Mouse (Mus musculus) forebrain, embryonic 13.5 days (tissue): ENCODE measurements at regions not wholly inside any gene's neighbourhood (a gene's known extent, or its start where the extent isn't known, plus 50 kb on each side); places are given as distances from the start of the nearest gene placed in this dataset.
A peak's percentile ranks its signal among the peaks of the same experiment; 100 is the strongest.

Source experiments
- ATAC-seq: fragments of 200-750 bp; cut with Nextera tagmentation; 2 replicates; pipeline ENCODE4 v1.8.0; 2017
- H3K27ac ChIP-seq: fragments of 300-500 bp; sonication (generic); 2 replicates; pipeline ENCODE4 v1.5.1; 2015; ENCODE audit warnings: inconsistent platforms, mild to moderate bottlenecking, moderate library complexity
- H3K27me3 ChIP-seq: fragments of 300-500 bp; sonication (generic); 2 replicates; pipeline ENCODE4 v1.6.1; 2015; ENCODE audit warnings: mild to moderate bottlenecking, inconsistent platforms
- H3K36me3 ChIP-seq: fragments of 300-500 bp; sonication (generic); 2 replicates; pipeline ENCODE4 v1.6.1; 2015; ENCODE audit warnings: mild to moderate bottlenecking, inconsistent platforms; ENCODE audit not compliant: poor library complexity, severe bottlenecking
- H3K4me1 ChIP-seq: fragments of 300-500 bp; sonication (generic); 2 replicates; pipeline ENCODE4 v1.6.1; 2015; ENCODE audit warnings: inconsistent platforms
- H3K4me2 ChIP-seq: fragments of 300-500 bp; sonication (generic); 2 replicates; pipeline ENCODE4 v1.6.1; 2015; ENCODE audit warnings: inconsistent platforms, mild to moderate bottlenecking, moderate library complexity
- H3K4me3 ChIP-seq: fragments of 300-500 bp; sonication (generic); 2 replicates; pipeline ENCODE4 v1.5.1; 2015; ENCODE audit warnings: mild to moderate bottlenecking, inconsistent platforms
- H3K9ac ChIP-seq: fragments of 300-500 bp; sonication (generic); 2 replicates; pipeline ENCODE4 v1.6.1; 2015; ENCODE audit warnings: mild to moderate bottlenecking, inconsistent platforms
- H3K9me3 ChIP-seq: fragments of 300-500 bp; sonication (generic); replicated peaks from 2 replicates; pipeline ENCODE4 v1.6.1; 2016; ENCODE audit warnings: inconsistent platforms
- WGBS: fragments of 180-500 bp; shearing (Covaris S2); methylation state at CpG from one replicate; pipeline ENCODE4 v1.1.7; 2015; 5-methylcytosine and 5-hydroxymethylcytosine counted together

- Histone ChIP-seq H3K9ac (no peak overlapping the region), H3K27ac (no peak overlapping the region), H3K4me2 (no peak overlapping the region), H3K36me3 (no peaks in the 10 kb centered on the region), H3K4me1 (no peaks in the 10 kb centered on the region), H3K27me3 (no peaks in the 10 kb centered on the region), H3K4me3 (no peak overlapping the region), H3K9me3 (no peaks in the 10 kb centered on the region)
- no peak for ATAC-seq
Observed at GRCm38 (mm10) chr4:40400089-40400488, 71.9 kb upstream of the Tmem215 start.

- Histone ChIP-seq H3K9me3 (no peaks in the 10 kb centered on the region), H3K27ac (no peak overlapping the region), H3K4me1 (no peaks in the 10 kb centered on the region), H3K4me3 (no peak overlapping the region), H3K27me3 (no peaks in the 10 kb centered on the region), H3K4me2 (no peak overlapping the region), H3K9ac (no peak overlapping the region), H3K36me3 (no peaks in the 10 kb centered on the region)
- WGBS, result 89% methylated on average over 1 of the region's 1 CpGs
- ATAC-seq, result no peak
Observed at GRCm38 (mm10) chr4:40390183-40390582, 81.8 kb upstream of the Tmem215 start.

- WGBS, result 57% methylated on average over 9 of the region's 9 CpGs
- no peak; the same call in 1 of the 2 replicates for ATAC-seq
- Histone ChIP-seq H3K4me1 (no peaks in the 10 kb centered on the region), H3K4me2 (no peak overlapping the region), H3K36me3 (no peaks in the 10 kb centered on the region), H3K9ac (no peak overlapping the region), H3K9me3 (no peaks in the 10 kb centered on the region), H3K27ac (no peak overlapping the region), H3K4me3 (no peak overlapping the region), H3K27me3 (no peaks in the 10 kb centered on the region)
Observed at GRCm38 (mm10) chr4:40385284-40385683, 86.7 kb upstream of the Tmem215 start.

- H3K27ac ChIP-seq, result no peak overlapping the region
- no peak overlapping the region for H3K4me2 ChIP-seq
- no peaks in the 10 kb centered on the region for H3K9me3 ChIP-seq
- H3K27me3 ChIP-seq, result no peaks in the 10 kb centered on the region
- H3K4me3 ChIP-seq, result no peak overlapping the region
- ATAC-seq, result no peak
- 84% methylated on average over 3 of the region's 3 CpGs for WGBS
- no peaks in the 10 kb centered on the region for H3K36me3 ChIP-seq
- H3K4me1 ChIP-seq, result no peaks in the 10 kb centered on the region
- no peak overlapping the region for H3K9ac ChIP-seq
Observed at GRCm38 (mm10) chr4:40384704-40385103, 87.3 kb upstream of the Tmem215 start.

- ATAC-seq, result no peak
- Histone ChIP-seq H3K9me3 (no peaks in the 10 kb centered on the region), H3K27ac (no peak overlapping the region), H3K4me1 (0 out of 2 replicates have a peak, but pooled peaks cover 6% of the 10 kb centered on the region), H3K4me3 (no peak overlapping the region), H3K27me3 (no peaks in the 10 kb centered on the region), H3K36me3 (no peaks in the 10 kb centered on the region), H3K4me2 (no peak overlapping the region), H3K9ac (no peak overlapping the region)
- 85% methylated on average over 8 of the region's 8 CpGs for WGBS
Observed at GRCm38 (mm10) chr4:40380309-40380708, 91.7 kb upstream of the Tmem215 start.

GRCm38 (mm10) chr4:40375439-40376154 is 96.4 kb upstream of the Ndufb6 start:
- H3K27ac ChIP-seq, result no peak overlapping the region
- peak; percentile 87 for ATAC-seq
- H3K4me1 ChIP-seq, result 0 out of 2 replicates have a peak, but pooled peaks cover 11% of the 10 kb centered on the region
- H3K9me3 ChIP-seq, result no peaks in the 10 kb centered on the region
- H3K27me3 ChIP-seq, result no peaks in the 10 kb centered on the region
- H3K9ac ChIP-seq, result no peak overlapping the region
- H3K4me2 ChIP-seq, result no peak overlapping the region
- no peak overlapping the region for H3K4me3 ChIP-seq
- 48% methylated on average over 9 of the region's 9 CpGs for WGBS
- H3K36me3 ChIP-seq, result no peaks in the 10 kb centered on the region

- no peak for ATAC-seq
- H3K36me3 ChIP-seq, result no peaks in the 10 kb centered on the region
- H3K9ac ChIP-seq, result no peak overlapping the region
- H3K9me3 ChIP-seq, result no peaks in the 10 kb centered on the region
- no peak overlapping the region for H3K27ac ChIP-seq
- no peaks in the 10 kb centered on the region for H3K27me3 ChIP-seq
- H3K4me2 ChIP-seq, result no peak overlapping the region
- H3K4me1 ChIP-seq, result 0 out of 2 replicates have a peak, but pooled peaks cover 11% of the 10 kb centered on the region
- H3K4me3 ChIP-seq, result no peak overlapping the region
- 95% methylated on average over 2 of the region's 2 CpGs for WGBS
Observed at GRCm38 (mm10) chr4:40374213-40374612, 95.0 kb upstream of the Ndufb6 start.

GRCm38 (mm10) chr4:40364329-40364728 is 85.1 kb upstream of the Ndufb6 start:
- H3K4me2 ChIP-seq, result no peak overlapping the region
- H3K27me3 ChIP-seq, result no peaks in the 10 kb centered on the region
- no peak overlapping the region for H3K4me3 ChIP-seq
- no peaks in the 10 kb centered on the region for H3K9me3 ChIP-seq
- no peaks in the 10 kb centered on the region for H3K36me3 ChIP-seq
- 0 out of 2 replicates have a peak, but pooled peaks cover 4% of the 10 kb centered on the region for H3K4me1 ChIP-seq
- no peak overlapping the region for H3K9ac ChIP-seq
- no peak overlapping the region for H3K27ac ChIP-seq
- ATAC-seq, result no peak
- WGBS, result 83% methylated on average over 3 of the region's 3 CpGs

- H3K4me1 ChIP-seq, result 0 out of 2 replicates have a peak, but pooled peaks cover 7% of the 10 kb centered on the region
- ATAC-seq, result peak; percentile 77; the same call in 1 of the 2 replicates
Observed at GRCm38 (mm10) chr4:40359307-40359706, 80.1 kb upstream of the Ndufb6 start.

GRCm38 (mm10) chr4:40357088-40357853 is 78.0 kb upstream of the Ndufb6 start:
- Histone ChIP-seq H3K27ac (no peak overlapping the region), H3K27me3 (no peaks in the 10 kb centered on the region), H3K4me2 (no peak overlapping the region), H3K4me3 (no peak overlapping the region), H3K9me3 (no peaks in the 10 kb centered on the region), H3K36me3 (no peaks in the 10 kb centered on the region), H3K9ac (no peak overlapping the region), H3K4me1 (0 out of 2 replicates have a peak, but pooled peaks cover 7% of the 10 kb centered on the region)
- WGBS, result 63% methylated on average over 7 of the region's 7 CpGs
- no peak for ATAC-seq

More at GRCm38 (mm10) chr4:40359307-40359706, 80.1 kb upstream of the Ndufb6 start:
- Histone ChIP-seq H3K9me3 (no peaks in the 10 kb centered on the region), H3K27ac (no peak overlapping the region), H3K4me2 (no peak overlapping the region), H3K4me3 (no peak overlapping the region), H3K27me3 (no peaks in the 10 kb centered on the region), H3K36me3 (no peaks in the 10 kb centered on the region), H3K9ac (no peak overlapping the region)
- 51% methylated on average over 3 of the region's 3 CpGs for WGBS

GRCm38 (mm10) chr4:40355791-40356450 is 76.7 kb upstream of the Ndufb6 start:
- Histone ChIP-seq H3K4me1 (0 out of 2 replicates have a peak, but pooled peaks cover 7% of the 10 kb centered on the region), H3K36me3 (no peaks in the 10 kb centered on the region), H3K27ac (no peak overlapping the region), H3K4me2 (no peak overlapping the region), H3K9me3 (no peaks in the 10 kb centered on the region), H3K4me3 (no peak overlapping the region), H3K9ac (no peak overlapping the region), H3K27me3 (no peaks in the 10 kb centered on the region)
- no peak for ATAC-seq
- WGBS, result 68% methylated on average over 3 of the region's 3 CpGs

- Histone ChIP-seq H3K27me3 (no peaks in the 10 kb centered on the region), H3K27ac (no peak overlapping the region), H3K36me3 (no peaks in the 10 kb centered on the region), H3K4me3 (no peak overlapping the region), H3K9me3 (no peaks in the 10 kb centered on the region), H3K9ac (no peak overlapping the region), H3K4me2 (no peak overlapping the region), H3K4me1 (0 out of 2 replicates have a peak, but pooled peaks cover 4% of the 10 kb centered on the region)
- 86% methylated on average over 3 of the region's 3 CpGs for WGBS
- no peak for ATAC-seq
Observed at GRCm38 (mm10) chr4:40354456-40354855, 75.2 kb upstream of the Ndufb6 start.
